Mouse (Mus musculus) MEL (cell line): ENCODE measurements around the gene Mecom. TPM values are rescaled to one million over a fixed set of nuclear protein-coding genes. Genes with fewer than 3 reads are reported as not detected.

Experiments used
- DNase-seq: peaks from one replicate; pipeline ENCODE4 v3.0.0; 2011; ENCODE audit warnings: low read depth, low spot score
- H3K27ac ChIP-seq: 2 replicates; pipeline ENCODE4 v1.5.1; 2012; ENCODE audit warnings: low read depth, mild to moderate bottlenecking, control low read depth, low read length, moderate library complexity; ENCODE audit not compliant: control insufficient read depth
- H3K27me3 ChIP-seq, 2 experiments: fragments of 150-350 bp in 1 of 2; sonication (generic) in 1 of 2; 2 replicates each; pipeline ENCODE4 v1.6.1; 2012; ENCODE audit warnings: low read length in 2 of 2, mild to moderate bottlenecking in 2 of 2, improper control_type of control experiment in 1 of 2, moderate library complexity in 1 of 2; ENCODE audit not compliant: insufficient read depth in 2 of 2, control insufficient read depth in 1 of 2
- H3K36me3 ChIP-seq, 2 experiments: 2 replicates each; pipeline ENCODE4 v1.6.1; 2012 to 2014; ENCODE audit warnings: low read length in 2 of 2, improper control_type of control experiment in 1 of 2, inconsistent platforms in 1 of 2, mild to moderate bottlenecking in 1 of 2; ENCODE audit not compliant: insufficient read depth in 2 of 2, control insufficient read depth in 1 of 2
- H3K4me1 ChIP-seq, 2 experiments: fragments of 150-350 bp in 1 of 2; sonication (generic) in 1 of 2; 2 replicates each; pipeline ENCODE4 v1.6.1; 2012; ENCODE audit warnings: low read length in 2 of 2, improper control_type of control experiment in 1 of 2, mild to moderate bottlenecking in 1 of 2; ENCODE audit not compliant: insufficient read depth in 2 of 2, control insufficient read depth in 1 of 2
- H3K4me3 ChIP-seq, 2 experiments: fragments of 150-350 bp in 1 of 2; sonication (generic) in 1 of 2; 2 replicates each; pipeline ENCODE4 v1.5.1; 2012; ENCODE audit warnings: low read depth in 2 of 2, low read length in 2 of 2, mild to moderate bottlenecking in 2 of 2, moderate library complexity in 2 of 2, control low read depth in 1 of 2, improper control_type of control experiment in 1 of 2; ENCODE audit not compliant: control insufficient read depth in 1 of 2, insufficient read depth in 1 of 2
- H3K79me2 ChIP-seq: 2 replicates; pipeline ENCODE4 v1.6.1; 2012; ENCODE audit warnings: mild to moderate bottlenecking, low read length, moderate library complexity; ENCODE audit not compliant: control insufficient read depth, poor library complexity, insufficient read depth
- H3K9ac ChIP-seq: 2 replicates; pipeline ENCODE4 v1.6.1; 2012; ENCODE audit warnings: low read depth, mild to moderate bottlenecking, control low read depth, low read length, moderate library complexity; ENCODE audit not compliant: control insufficient read depth, poor library complexity, severe bottlenecking
- H3K9me3 ChIP-seq: fragments of 150-350 bp; sonication (generic); replicated peaks from 2 replicates; pipeline ENCODE4 v1.6.1; 2012; ENCODE audit warnings: mild to moderate bottlenecking, low read length, improper control_type of control experiment, moderate library complexity; ENCODE audit not compliant: insufficient read depth
- CHD1 ChIP-seq: IDR thresholded peaks from 2 replicates; pipeline ENCODE4 v1.6.1; 2012; ENCODE audit warnings: low read depth, mild to moderate bottlenecking, inconsistent platforms, low read length, improper control_type of control experiment
- CHD2 ChIP-seq: IDR thresholded peaks from 2 replicates; pipeline ENCODE4 v1.6.1; 2011; ENCODE audit warnings: low read length, improper control_type of control experiment
- E2F4 ChIP-seq: IDR thresholded peaks from 2 replicates; pipeline ENCODE4 v1.6.1; 2011; ENCODE audit warnings: low read depth, low read length, improper control_type of control experiment, borderline replicate concordance
- EP300 ChIP-seq, 2 experiments: IDR thresholded peaks; 2 replicates each; pipeline ENCODE4 v1.6.1; 2011; ENCODE audit warnings: improper control_type of control experiment in 2 of 2, low read length in 2 of 2, low read depth in 1 of 2, mild to moderate bottlenecking in 1 of 2
- ETS1 ChIP-seq: IDR thresholded peaks from 2 replicates; pipeline ENCODE4 v1.6.1; 2012; ENCODE audit warnings: low read depth, mild to moderate bottlenecking, inconsistent platforms, low read length, improper control_type of control experiment, moderate library complexity
- HCFC1 ChIP-seq: IDR thresholded peaks from 2 replicates; pipeline ENCODE4 v1.6.1; 2012; ENCODE audit warnings: low read depth, mild to moderate bottlenecking, inconsistent platforms, low read length, improper control_type of control experiment, moderate library complexity
- MAFK ChIP-seq: IDR thresholded peaks from 2 replicates; pipeline ENCODE4 v1.6.1; 2011; ENCODE audit warnings: low read depth, mild to moderate bottlenecking, low read length, improper control_type of control experiment, borderline replicate concordance
- MEF2A ChIP-seq: IDR thresholded peaks from 2 replicates; pipeline ENCODE4 v1.6.1; 2014; ENCODE audit warnings: low read depth, mild to moderate bottlenecking, inconsistent platforms, low read length, improper control_type of control experiment; ENCODE audit not compliant: poor library complexity, insufficient replicate concordance, severe bottlenecking; ENCODE audit errors: extremely low read depth
- MYB ChIP-seq: IDR thresholded peaks from 2 replicates; pipeline ENCODE4 v1.6.1; 2011; ENCODE audit warnings: mild to moderate bottlenecking, low read depth, low read length, improper control_type of control experiment
- NELFE ChIP-seq: IDR thresholded peaks from 2 replicates; pipeline ENCODE4 v1.6.1; 2011; ENCODE audit warnings: low read depth, low read length, improper control_type of control experiment
- POLR2AphosphoS5 ChIP-seq: IDR thresholded peaks from 2 replicates; pipeline ENCODE4 v1.6.1; 2012; ENCODE audit warnings: low read depth, borderline replicate concordance, mild to moderate bottlenecking, inconsistent platforms, low read length, moderate library complexity, mixed read lengths
- RAD21 ChIP-seq: IDR thresholded peaks from 2 replicates; pipeline ENCODE4 v1.6.1; 2011; ENCODE audit warnings: mild to moderate bottlenecking, low read depth, low read length, improper control_type of control experiment
- RCOR1 ChIP-seq: IDR thresholded peaks from 2 replicates; pipeline ENCODE4 v1.6.1; 2012; ENCODE audit warnings: low read depth, mild to moderate bottlenecking, inconsistent platforms, low read length, improper control_type of control experiment
- TAL1 ChIP-seq: IDR thresholded peaks from 2 replicates; pipeline ENCODE4 v1.6.1; 2012; ENCODE audit warnings: mild to moderate bottlenecking, inconsistent platforms, low read length, moderate library complexity, mixed read lengths
- TBP ChIP-seq: IDR thresholded peaks from 2 replicates; pipeline ENCODE4 v1.8.0; 2011; ENCODE audit warnings: low read depth, low read length, improper control_type of control experiment
- TCF12 ChIP-seq: IDR thresholded peaks from 2 replicates; pipeline ENCODE4 v1.6.1; 2014; ENCODE audit warnings: low read depth, mild to moderate bottlenecking, inconsistent platforms, low read length, improper control_type of control experiment, moderate library complexity
- USF1 ChIP-seq: IDR thresholded peaks from 2 replicates; pipeline ENCODE4 v1.6.1; 2014; ENCODE audit warnings: low read depth, mild to moderate bottlenecking, inconsistent platforms, low read length, improper control_type of control experiment, moderate library complexity
- USF2 ChIP-seq, 2 experiments: IDR thresholded peaks; 2 replicates each; pipeline ENCODE4 v1.6.1; 2011 to 2012; ENCODE audit warnings: improper control_type of control experiment in 2 of 2, low read length in 2 of 2, borderline replicate concordance in 1 of 2, inconsistent platforms in 1 of 2, low read depth in 1 of 2, mild to moderate bottlenecking in 1 of 2; ENCODE audit not compliant: insufficient read depth in 1 of 2
- ZC3H11A ChIP-seq: IDR thresholded peaks from 2 replicates; pipeline ENCODE4 v1.6.1; 2012; ENCODE audit warnings: low read depth, mild to moderate bottlenecking, inconsistent platforms, low read length, improper control_type of control experiment
- ZKSCAN1 ChIP-seq: IDR thresholded peaks from 2 replicates; pipeline ENCODE4 v1.6.1; 2012; ENCODE audit warnings: low read depth, mild to moderate bottlenecking, inconsistent platforms, low read length, improper control_type of control experiment, moderate library complexity
- ZNF384 ChIP-seq: IDR thresholded peaks from 2 replicates; pipeline ENCODE4 v1.6.1; 2012; ENCODE audit warnings: low read depth, mild to moderate bottlenecking, inconsistent platforms, low read length, improper control_type of control experiment
- polyA plus RNA-seq, 2 experiments: library from polyadenylated mRNA; stranded (reverse) in 1 of 2; unstranded in 1 of 2; fragments of >175 nt in 1 of 2; fragments of >200 nt in 1 of 2; gene quantifications; 2 replicates each; pipeline versions ENCODE4 v1.2.1 to v1.2.4; 2012; ENCODE audit warnings: low replicate concordance in 2 of 2, low read depth in 1 of 2; ENCODE audit not compliant: insufficient read length in 2 of 2, insufficient read depth in 1 of 2, missing spikeins in 1 of 2
- total RNA-seq: library from RNA; depleted of rRNA; stranded (reverse); fragments of 300-350 nt; gene quantifications from 2 replicates; pipeline ENCODE4 v1.2.3, GENCODE M21; 2012

Gene Mecom
- total and polyA plus RNA-seq, 3 experiments = 0.04 TPM; not detected in 2

DNA sequence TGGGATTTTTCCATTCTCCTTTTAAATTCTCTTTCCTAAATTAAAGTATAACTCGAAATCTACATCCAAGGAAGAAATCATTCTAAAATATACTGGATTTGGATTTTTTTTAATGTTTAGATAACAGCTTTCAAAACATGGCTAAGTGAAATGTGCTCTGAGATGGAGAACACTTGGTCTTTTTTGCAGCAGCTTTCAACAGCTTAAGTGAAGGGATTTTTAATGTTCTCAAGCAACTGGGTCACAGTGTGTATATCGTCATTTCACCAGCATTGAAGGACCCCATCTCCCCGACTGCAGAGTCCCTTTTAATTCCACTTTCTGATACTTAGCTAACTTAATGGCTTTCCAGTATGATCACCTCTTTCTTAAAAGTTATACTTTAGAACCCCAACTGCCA is 509.3 kb downstream of the Mecom start:
- no peaks in the 10 kb centered on the region for H3K4me1 ChIP-seq
- H3K79me2 ChIP-seq = no peaks in the 10 kb centered on the region
- TF ChIP-seq ETS1 (no peak), MYB (no peak), CHD2 (no peak), E2F4 (no peak), TCF12 (no peak), TAL1 (no peak), RCOR1 (no peak), ZC3H11A (no peak), MEF2A (no peak), RAD21 (no peak), EP300 (IDR thresholded peaks at IDR 0.05; ENCODE audit: low read depth in 1 of 2, low read length in 2 of 2) (no peak), ZNF384 (no peak), ZKSCAN1 (no peak), NELFE (no peak), POLR2AphosphoS5 (no peak), TBP (no peak), USF2 (IDR thresholded peaks at IDR 0.05; ENCODE audit: borderline replicate concordance in 1 of 2, insufficient read depth in 1 of 2, low read depth in 1 of 2, low read length in 2 of 2) (no peak), USF1 (no peak)
- no peak overlapping the region for H3K27ac ChIP-seq
- DNase-seq = no peak
- no peaks in the 10 kb centered on the region for H3K9me3 ChIP-seq
- no peaks in the 10 kb centered on the region for H3K27me3 ChIP-seq
- H3K9ac ChIP-seq = no peak overlapping the region
- H3K36me3 ChIP-seq = no peaks in the 10 kb centered on the region
- no peak overlapping the region for H3K4me3 ChIP-seq

- Histone ChIP-seq H3K79me2 (no peaks in the 10 kb centered on the region), H3K4me3 (no peak overlapping the region), H3K36me3 (no peaks in the 10 kb centered on the region), H3K27me3 (no peaks in the 10 kb centered on the region), H3K9me3 (no peaks in the 10 kb centered on the region), H3K4me1 (no peaks in the 10 kb centered on the region), H3K9ac (no peak overlapping the region), H3K27ac (no peak overlapping the region)
- no peak for DNase-seq
- TF ChIP-seq CHD1 = no peak
- no peak for TF ChIP-seq MAFK
- no peak for TF ChIP-seq HCFC1
- no peak for TF ChIP-seq USF2 (IDR thresholded peaks at IDR 0.05; ENCODE audit: borderline replicate concordance in 1 of 2, insufficient read depth in 1 of 2, low read depth in 1 of 2, low read length in 2 of 2)
Measured at GRCm38 (mm10) chr3:30019961-30020360, 527.8 kb downstream of the Mecom start.
